Mouse (Mus musculus) lung, adult 2 months (tissue): ENCODE measurements around the gene Anapc11.

Experiments used
- CTCF ChIP-seq: fragments of 200-500 bp; IDR thresholded peaks from 2 replicates; pipeline ENCODE4 v1.5.1; 2011; ENCODE audit warnings: mild to moderate bottlenecking, low read length, control low read depth; ENCODE audit not compliant: insufficient read depth
- POLR2A ChIP-seq: fragments of 200-500 bp; IDR thresholded peaks from 2 replicates; pipeline ENCODE4 v1.6.1; 2011; ENCODE audit warnings: low read depth, mild to moderate bottlenecking, control low read depth, low read length, borderline replicate concordance; ENCODE audit errors: extremely low read depth

GRCm38 (mm10) chr11:120630881-120631725, 32.9 kb downstream of the Anapc11 start:
- TF ChIP-seq CTCF (no peak), POLR2A (no peak)
